25 mouse cellular contexts compared by ENCODE assay signal in genomic region chr14:115010877-115011276, GRCm38 (mm10).
"Had no signal": no experiment of that assay in that cellular context is flagged by ENCODE, and none has a peak within 500 bp of the region (broad histone marks: within the 10 kb centered on the region; RNA-seq: fewer than 3 reads in every experiment).

No protein-coding gene starts in this region.

- H3K9ac ChIP-seq: heart, embryonic 13.5 days; heart, embryonic 15.5 days; hindbrain, embryonic 13.5 days; hindbrain, embryonic 15.5 days; kidney, embryonic 15.5 days; limb, embryonic 13.5 days; limb, embryonic 15.5 days; liver, embryonic 12.5 days had no signal

- H3K27me3 ChIP-seq: heart, embryonic 13.5 days; heart, embryonic 15.5 days; hindbrain, embryonic 13.5 days; hindbrain, embryonic 15.5 days; kidney, embryonic 15.5 days; limb, embryonic 13.5 days; limb, embryonic 15.5 days; liver, embryonic 12.5 days had no signal

- ATAC-seq: hindbrain, postnatal 0 days; intestine, embryonic 16.5 days; liver, embryonic 12.5 days had no signal

- H3K9me3 ChIP-seq: heart, embryonic 13.5 days; heart, embryonic 15.5 days; hindbrain, embryonic 13.5 days; hindbrain, embryonic 15.5 days; kidney, embryonic 15.5 days; limb, embryonic 13.5 days; limb, embryonic 15.5 days; liver, embryonic 12.5 days had no signal

- H3K27ac ChIP-seq: heart, embryonic 13.5 days; heart, embryonic 15.5 days; hindbrain, embryonic 13.5 days; hindbrain, embryonic 15.5 days; hindbrain, postnatal 0 days; kidney, embryonic 15.5 days; kidney, postnatal 0 days; limb, embryonic 13.5 days; limb, embryonic 15.5 days; liver, embryonic 12.5 days had no signal

- H3K36me3 ChIP-seq: heart, embryonic 13.5 days; heart, embryonic 15.5 days; hindbrain, embryonic 13.5 days; hindbrain, embryonic 15.5 days; kidney, embryonic 15.5 days; limb, embryonic 13.5 days; limb, embryonic 15.5 days; liver, embryonic 12.5 days had no signal

- H3K4me3 ChIP-seq: heart, embryonic 13.5 days; heart, embryonic 15.5 days; hindbrain, embryonic 13.5 days; hindbrain, embryonic 15.5 days; kidney, embryonic 15.5 days; limb, embryonic 13.5 days; limb, embryonic 15.5 days; liver, embryonic 12.5 days had no signal

- H3K4me2 ChIP-seq: heart, embryonic 11.5 days; heart, embryonic 13.5 days; heart, embryonic 15.5 days; hindbrain, embryonic 13.5 days; hindbrain, embryonic 15.5 days; kidney, embryonic 15.5 days; limb, embryonic 13.5 days; limb, embryonic 15.5 days; liver, embryonic 12.5 days had no signal

- DNase-seq: gastrocnemius, postnatal 14 days; gastrocnemius, postnatal 36 days; heart, adult 18-20 months; heart, postnatal 14 days; heart, postnatal 36 days; kidney, adult 11 months; kidney, adult 2 months; kidney, adult 9 months; kidney, postnatal 14 days; kidney, postnatal 36 days; layer of hippocampus, adult 9-11 months; layer of hippocampus, postnatal 36 days; left cerebral cortex, postnatal 4 days had no signal

- H3K4me1 ChIP-seq: heart, embryonic 13.5 days; heart, embryonic 15.5 days; hindbrain, embryonic 13.5 days; hindbrain, embryonic 15.5 days; kidney, embryonic 15.5 days; limb, embryonic 13.5 days; limb, embryonic 15.5 days; liver, embryonic 12.5 days had no signal
